Mouse (Mus musculus) cortical plate, adult 2 months (tissue): ENCODE measurements at regions not wholly inside any gene's neighbourhood (a gene's known extent, or its start where the extent isn't known, plus 50 kb on each side); places are given as distances from the start of the nearest gene placed in this dataset.

Experiments
- CTCF ChIP-seq: fragments of 200-500 bp; IDR thresholded peaks from 2 replicates; pipeline ENCODE4 v1.5.1; 2011; ENCODE audit warnings: mild to moderate bottlenecking, control low read depth, low read length; ENCODE audit not compliant: insufficient read depth; ENCODE audit errors: extremely low read depth
- POLR2A ChIP-seq: fragments of 200-500 bp; IDR thresholded peaks from 2 replicates; pipeline ENCODE4 v1.6.1; 2011; ENCODE audit warnings: mild to moderate bottlenecking, low read length, control low read depth; ENCODE audit not compliant: insufficient read depth; ENCODE audit errors: extremely low read depth

DNA sequence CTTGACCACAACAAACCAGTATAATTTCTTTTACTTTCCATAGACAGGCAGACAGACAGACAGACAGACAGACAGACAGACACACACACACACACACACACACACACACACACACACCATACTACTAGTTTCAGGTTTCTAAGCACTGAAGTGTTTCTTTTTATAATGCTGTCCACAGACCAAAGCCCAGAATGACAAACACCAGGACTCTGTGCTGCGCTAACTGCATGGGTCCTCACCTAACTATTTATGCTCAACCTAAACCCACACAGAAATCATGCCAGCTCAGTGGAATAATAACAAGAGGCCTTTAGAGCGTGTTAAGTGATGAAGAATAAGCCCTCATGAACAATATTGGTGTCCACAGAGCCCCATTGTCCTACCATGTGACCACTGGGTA is 325.0 kb upstream of the Slc24a5 start:
- no peak for TF ChIP-seq POLR2A
- no peak for TF ChIP-seq CTCF
